Mouse (Mus musculus): ENCODE measurements around the gene Actr1b. TPM values are rescaled to one million over a fixed set of nuclear protein-coding genes. Genes with fewer than 3 reads are reported as not detected.

Actr1b gene
- polyA plus RNA-seq, 1 experiment from 2014 or later = 156 TPM

- WGBS = 61% methylated on average over 4 of the region's 4 CpGs
- Histone ChIP-seq H3K4me1 (peaks cover 34% of the 10 kb centered on the region), H3K4me3 (no peak overlapping the region), H3K36me3 (no peaks in the 10 kb centered on the region), H3K9me3 (replicated peaks) (no peaks in the 10 kb centered on the region), H3K27ac (peak overlapping the region; percentile 86), H3K27me3 (ENCODE audit: low read depth, poor library complexity, severe bottlenecking) (no peaks in the 10 kb centered on the region)
- DNase-seq (ENCODE audit: low spot score) = no peak
Measured at GRCm38 (mm10) chr1:36724057-36724431, 9.8 kb upstream of the Actr1b start.

DNA sequence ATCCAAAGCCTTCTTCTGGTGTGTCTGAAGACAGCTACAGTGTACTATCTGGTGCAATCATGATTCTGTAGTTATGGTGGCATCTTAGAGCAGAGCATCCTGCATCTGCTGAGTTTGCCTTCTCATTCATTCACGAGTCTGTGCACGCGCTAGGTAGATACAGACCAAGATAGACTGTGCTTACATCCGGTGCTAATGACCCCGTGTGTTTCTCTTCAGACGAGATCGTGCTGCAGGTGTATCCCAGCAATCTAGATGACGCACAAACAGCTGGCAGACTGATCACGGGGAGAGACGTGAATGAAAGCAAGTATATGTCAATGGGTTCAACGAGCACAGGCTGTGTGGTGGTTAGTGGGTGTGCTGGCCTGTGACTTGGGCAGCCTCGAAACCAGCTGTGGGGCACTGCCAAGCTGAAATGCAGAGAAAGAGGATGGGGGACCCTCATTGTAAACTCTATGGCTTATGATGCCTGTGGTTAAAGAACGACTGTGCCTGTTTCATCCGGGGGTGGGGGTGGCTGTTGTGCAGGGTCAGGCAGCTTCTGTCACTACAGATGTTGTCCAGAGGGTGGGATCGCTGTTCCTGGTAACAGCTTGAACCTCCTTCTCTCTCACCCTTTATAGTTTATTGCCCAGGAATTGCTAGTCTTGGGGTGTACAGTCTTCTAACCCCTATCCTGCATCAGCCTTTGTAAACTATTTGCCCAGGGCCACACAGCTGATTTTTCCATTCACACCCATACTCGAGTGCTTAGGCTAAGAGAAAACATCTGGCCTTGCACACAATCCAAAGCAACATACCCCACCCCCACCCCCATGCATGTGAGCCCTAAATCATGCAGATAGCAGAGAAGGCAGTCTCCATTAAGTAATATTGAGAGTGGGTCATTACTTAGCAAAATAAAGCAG, 9.2 kb upstream of the Actr1b start:
- WGBS = 55% methylated on average over 16 of the region's 16 CpGs
- peaks cover 34% of the 10 kb centered on the region for H3K4me1 ChIP-seq
- H3K36me3 ChIP-seq = no peaks in the 10 kb centered on the region
- DNase-seq (ENCODE audit: low spot score) = peak; percentile 67
- H3K27ac ChIP-seq = peak overlapping the region; percentile 86
- no peaks in the 10 kb centered on the region for H3K9me3 ChIP-seq (replicated peaks)
- no peak overlapping the region for H3K4me3 ChIP-seq
- no peaks in the 10 kb centered on the region for H3K27me3 ChIP-seq (ENCODE audit: low read depth, poor library complexity, severe bottlenecking)

DNA sequence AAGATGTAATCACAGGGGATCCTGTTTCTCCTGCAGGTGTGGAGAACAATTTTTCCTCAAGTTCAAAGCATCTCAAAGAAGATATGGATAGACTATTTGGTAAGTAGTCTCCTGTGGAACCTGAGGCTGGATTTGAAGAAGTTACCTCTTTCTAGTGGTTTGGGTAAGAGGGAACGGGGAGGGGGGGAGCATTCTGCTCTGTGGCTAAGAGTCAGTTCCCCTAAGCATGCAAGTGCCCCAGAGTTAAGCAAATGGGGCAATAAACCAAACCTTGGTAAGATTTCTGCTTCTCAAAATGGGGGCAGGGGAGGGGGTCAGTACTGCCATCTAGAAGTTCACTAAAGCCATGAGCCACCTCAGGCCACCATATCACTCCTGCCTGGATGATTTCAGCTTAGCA, 4.6 kb upstream of the Actr1b start:
- no peak overlapping the region for H3K27ac ChIP-seq
- no peak overlapping the region for H3K4me3 ChIP-seq
- H3K27me3 ChIP-seq (ENCODE audit: low read depth, poor library complexity, severe bottlenecking) = no peaks in the 10 kb centered on the region; the same call in 1 of the 2 replicates
- no peaks in the 10 kb centered on the region for H3K36me3 ChIP-seq
- 85% methylated on average over 1 of the region's 1 CpGs for WGBS
- peaks cover 23% of the 10 kb centered on the region for H3K4me1 ChIP-seq
- DNase-seq (ENCODE audit: low spot score) = no peak
- H3K9me3 ChIP-seq (replicated peaks) = no peaks in the 10 kb centered on the region

DNA sequence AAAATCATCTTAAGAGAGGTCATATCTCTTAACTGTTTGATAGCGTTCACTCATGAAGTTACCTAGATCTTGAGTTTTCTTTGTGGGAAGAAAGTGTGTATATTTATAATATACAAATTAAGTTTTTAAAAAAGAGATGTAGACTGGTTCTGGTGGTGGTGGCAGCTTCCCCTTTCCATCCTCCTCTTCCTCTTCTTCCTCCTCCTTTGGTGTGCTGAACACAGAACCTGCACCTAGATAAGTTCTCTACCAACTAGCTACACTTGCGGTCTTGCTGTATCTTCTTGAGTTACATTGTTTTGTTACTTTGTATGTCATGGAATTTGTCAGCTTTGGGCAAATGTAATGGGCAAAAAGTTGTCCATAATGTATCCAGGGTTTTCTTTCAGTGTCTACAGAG, 3.1 kb downstream of the Actr1b start:
- H3K9me3 ChIP-seq (replicated peaks) = no peaks in the 10 kb centered on the region
- no peaks in the 10 kb centered on the region for H3K27me3 ChIP-seq (ENCODE audit: low read depth, poor library complexity, severe bottlenecking)
- 95% methylated on average over 2 of the region's 2 CpGs for WGBS
- DNase-seq (ENCODE audit: low spot score) = no peak
- no peak overlapping the region for H3K27ac ChIP-seq
- H3K36me3 ChIP-seq = peaks cover 20% of the 10 kb centered on the region
- peaks cover 15% of the 10 kb centered on the region for H3K4me1 ChIP-seq
- H3K4me3 ChIP-seq = no peak overlapping the region

- Histone ChIP-seq H3K27me3 (ENCODE audit: low read depth, poor library complexity, severe bottlenecking) (no peaks in the 10 kb centered on the region), H3K9me3 (replicated peaks) (no peaks in the 10 kb centered on the region), H3K27ac (peak within 1 kb of the TSS; percentile 94), H3K36me3 (peaks cover 33% of the 10 kb centered on the region), H3K4me3 (peak within 1 kb of the TSS; percentile 94), H3K4me1 (peaks cover 15% of the 10 kb centered on the region)
- peak; percentile 99 for DNase-seq (ENCODE audit: low spot score)
- under 1% methylated on average over 29 of the region's 29 CpGs for WGBS
Measured at GRCm38 (mm10) chr1:36709854-36710280, 4.4 kb downstream of the Actr1b start, which contains the start of gene 4933424G06Rik. Gene 4933424G06Rik, plus strand, starts transcription at chr1:36710149.

- Histone ChIP-seq H3K27me3 (ENCODE audit: low read depth, poor library complexity, severe bottlenecking) (no peaks in the 10 kb centered on the region), H3K4me3 (peak overlapping the region; percentile 94), H3K27ac (peak overlapping the region; percentile 94), H3K4me1 (peaks cover 15% of the 10 kb centered on the region), H3K9me3 (replicated peaks) (no peaks in the 10 kb centered on the region), H3K36me3 (peaks cover 39% of the 10 kb centered on the region)
- 2% methylated on average over 33 of the region's 33 CpGs for WGBS
- DNase-seq (ENCODE audit: low spot score) = no peak
Measured at GRCm38 (mm10) chr1:36709055-36709853, 5.0 kb downstream of the Actr1b start.

DNA sequence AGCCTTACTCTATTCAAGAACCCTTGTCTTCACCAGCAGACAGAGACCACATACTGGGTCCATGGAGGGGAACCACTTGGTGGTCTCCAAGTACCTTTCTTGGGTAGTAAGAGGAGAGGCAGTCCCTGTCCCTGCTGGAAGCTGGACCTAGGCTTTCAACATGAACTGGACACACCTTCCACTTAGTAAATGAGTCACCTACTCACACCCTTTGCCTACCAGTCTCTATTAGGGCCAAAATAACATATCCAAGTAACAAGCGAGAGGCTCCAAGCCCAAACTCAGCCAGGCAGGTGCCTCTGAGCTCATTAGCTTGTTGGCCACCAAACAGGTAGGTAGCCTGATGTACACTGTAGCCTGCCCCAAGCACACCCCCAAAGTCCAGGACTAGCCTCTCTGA, 5.6 kb downstream of the Actr1b start:
- no peak for DNase-seq (ENCODE audit: low spot score)
- Histone ChIP-seq H3K36me3 (peaks cover 45% of the 10 kb centered on the region), H3K4me1 (peaks cover 15% of the 10 kb centered on the region), H3K4me3 (peak overlapping the region; percentile 94), H3K27me3 (ENCODE audit: low read depth, poor library complexity, severe bottlenecking) (no peaks in the 10 kb centered on the region), H3K9me3 (replicated peaks) (no peaks in the 10 kb centered on the region), H3K27ac (0 out of 2 replicates have a peak overlapping the region, but pooled peaks have one; percentile 94)
- 94% methylated on average over 1 of the region's 1 CpGs for WGBS

DNA sequence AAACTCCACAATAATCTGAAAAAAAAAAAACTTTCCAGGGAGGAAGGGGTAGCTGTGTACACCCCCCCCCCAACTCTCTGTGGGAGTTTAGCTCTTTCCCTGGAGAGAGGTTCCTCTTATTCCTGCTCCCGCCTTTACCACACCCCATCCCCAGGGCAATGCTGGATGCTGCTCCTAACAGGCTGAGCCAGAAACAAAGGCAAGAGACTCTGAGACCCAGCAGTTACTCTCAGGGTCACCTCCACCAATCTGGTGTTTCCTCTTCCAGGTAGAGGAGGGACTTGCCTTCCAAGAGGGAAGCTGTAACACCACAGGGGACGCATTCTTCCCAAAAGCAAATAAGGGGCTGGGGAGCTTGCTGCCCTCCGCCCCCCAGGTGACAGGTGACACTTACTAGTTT, 6.4 kb downstream of the Actr1b start:
- no peaks in the 10 kb centered on the region for H3K27me3 ChIP-seq (ENCODE audit: low read depth, poor library complexity, severe bottlenecking)
- peaks cover 53% of the 10 kb centered on the region for H3K36me3 ChIP-seq
- DNase-seq (ENCODE audit: low spot score) = no peak
- H3K4me1 ChIP-seq = peaks cover 15% of the 10 kb centered on the region
- no peak overlapping the region for H3K4me3 ChIP-seq
- no peaks in the 10 kb centered on the region for H3K9me3 ChIP-seq (replicated peaks)
- 78% methylated on average over 3 of the region's 3 CpGs for WGBS
- H3K27ac ChIP-seq = no peak overlapping the region

DNA sequence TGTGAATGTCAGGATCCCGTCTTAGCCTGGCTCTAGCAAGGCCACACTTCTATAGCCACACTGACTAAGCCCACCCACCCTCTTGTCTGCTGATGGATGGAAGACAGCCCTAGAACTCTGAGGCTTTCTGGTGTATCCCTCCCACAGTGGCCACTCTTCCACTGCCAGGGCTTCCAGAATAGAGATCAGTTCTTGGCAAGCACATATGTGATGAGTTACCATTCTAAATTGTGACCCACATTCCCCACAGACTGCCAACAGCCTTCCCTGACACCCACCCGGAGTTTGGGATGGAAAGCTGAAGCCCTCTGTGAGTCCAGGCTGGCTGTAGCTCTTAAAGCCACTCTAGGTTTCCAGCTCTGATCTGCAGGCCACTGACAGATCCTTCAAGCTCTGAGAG, 7.1 kb downstream of the Actr1b start:
- WGBS = 83% methylated on average over 2 of the region's 2 CpGs
- Histone ChIP-seq H3K4me1 (peaks cover 15% of the 10 kb centered on the region), H3K4me3 (no peak overlapping the region), H3K27ac (no peak overlapping the region), H3K9me3 (replicated peaks) (no peaks in the 10 kb centered on the region), H3K27me3 (ENCODE audit: low read depth, poor library complexity, severe bottlenecking) (no peaks in the 10 kb centered on the region), H3K36me3 (peaks cover 60% of the 10 kb centered on the region)
- DNase-seq (ENCODE audit: low spot score) = no peak

DNA sequence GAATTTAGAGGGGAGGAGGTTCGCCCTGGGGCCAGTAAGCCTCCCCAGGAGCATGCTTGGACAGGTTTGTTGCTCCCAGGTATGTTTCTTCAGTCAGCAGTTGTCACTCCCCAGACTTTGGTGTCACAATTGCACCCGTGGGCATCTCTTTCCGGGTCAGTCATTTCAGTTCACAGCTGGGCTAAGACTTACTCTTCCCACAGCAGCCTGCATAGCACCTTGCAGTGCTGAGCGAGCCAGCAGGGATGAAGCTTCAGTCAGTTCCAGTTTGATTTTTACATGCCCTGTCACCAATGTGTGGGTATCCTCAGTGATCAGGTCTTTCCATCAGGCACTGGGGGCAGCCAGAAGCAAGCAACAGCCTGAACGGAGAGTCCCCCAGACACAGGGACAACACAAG, 17.2 kb downstream of the Actr1b start:
- H3K36me3 ChIP-seq = peaks cover 66% of the 10 kb centered on the region
- no peak overlapping the region for H3K4me3 ChIP-seq
- DNase-seq (ENCODE audit: low spot score) = no peak
- H3K9me3 ChIP-seq (replicated peaks) = no peaks in the 10 kb centered on the region
- H3K27me3 ChIP-seq (ENCODE audit: low read depth, poor library complexity, severe bottlenecking) = no peaks in the 10 kb centered on the region
- 68% methylated on average over 5 of the region's 5 CpGs for WGBS
- peaks cover 7% of the 10 kb centered on the region for H3K4me1 ChIP-seq
- H3K27ac ChIP-seq = no peak overlapping the region

- no peak overlapping the region for H3K27ac ChIP-seq
- H3K9me3 ChIP-seq (replicated peaks) = no peaks in the 10 kb centered on the region
- no peak overlapping the region for H3K4me3 ChIP-seq
- H3K36me3 ChIP-seq = peaks cover 59% of the 10 kb centered on the region
- no peaks in the 10 kb centered on the region for H3K27me3 ChIP-seq (ENCODE audit: low read depth, poor library complexity, severe bottlenecking)
- peaks cover 8% of the 10 kb centered on the region for H3K4me1 ChIP-seq
- WGBS = 66% methylated on average over 6 of the region's 6 CpGs
- DNase-seq (ENCODE audit: low spot score) = no peak
Measured at GRCm38 (mm10) chr1:36696411-36696810, 17.8 kb downstream of the Actr1b start.

- peaks cover 44% of the 10 kb centered on the region for H3K36me3 ChIP-seq
- 89% methylated on average over 6 of the region's 6 CpGs for WGBS
- no peak overlapping the region for H3K4me3 ChIP-seq
Measured at GRCm38 (mm10) chr1:36694871-36695270, 19.4 kb downstream of the Actr1b start.

More at GRCm38 (mm10) chr1:36694871-36695270, 19.4 kb downstream of the Actr1b start:
- H3K27ac ChIP-seq = no peak overlapping the region
- no peaks in the 10 kb centered on the region for H3K9me3 ChIP-seq (replicated peaks)
- H3K27me3 ChIP-seq (ENCODE audit: low read depth, poor library complexity, severe bottlenecking) = no peaks in the 10 kb centered on the region
- peaks cover 15% of the 10 kb centered on the region for H3K4me1 ChIP-seq
- no peak for DNase-seq (ENCODE audit: low spot score)
